Mouse (Mus musculus): ENCODE results near the gene Ldb1. TPM values are rescaled to one million over a fixed set of nuclear protein-coding genes. Genes with fewer than 3 reads are reported as not detected.

Ldb1 gene
- polyA plus RNA-seq, 1 experiment from 2014 or later, result 93.1 TPM

DNA sequence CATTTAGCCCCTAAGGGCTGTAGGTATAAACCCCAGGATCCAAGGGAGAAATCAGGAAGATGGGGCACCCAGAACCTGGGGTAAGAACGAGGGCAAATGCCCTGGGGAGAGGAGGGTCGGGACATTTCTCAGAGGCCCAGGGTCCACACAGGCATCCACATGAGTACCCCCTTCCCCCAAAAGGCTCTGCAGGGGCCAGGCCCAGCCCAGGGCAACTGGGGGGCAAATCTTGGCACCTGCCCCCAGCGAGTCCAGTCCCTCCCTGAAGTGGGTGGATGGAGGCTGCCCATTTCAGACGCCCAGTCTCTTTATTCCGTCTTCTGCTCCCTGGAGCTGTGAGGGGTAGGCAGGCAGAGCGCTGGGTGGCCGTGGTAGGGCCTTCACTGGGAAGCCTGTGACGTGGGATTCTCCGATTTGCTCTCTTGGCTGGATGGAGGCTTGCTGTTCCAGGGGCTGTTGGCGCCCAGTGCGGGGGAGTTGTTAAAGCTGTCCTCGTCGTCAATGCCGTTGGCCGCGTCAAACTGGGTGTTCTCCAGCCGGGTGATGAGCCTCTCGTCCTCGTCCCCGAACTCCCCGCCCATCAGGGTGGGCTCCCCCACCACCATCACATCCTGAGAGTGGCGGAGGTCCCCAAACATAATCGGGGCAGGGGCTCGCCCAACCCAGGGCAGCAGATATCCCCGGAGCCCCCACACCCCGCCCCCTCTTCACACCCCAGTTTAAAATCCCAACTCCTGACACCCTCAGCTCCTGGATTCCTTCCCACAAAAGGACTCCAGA, 12.1 kb downstream of the Ldb1 start:
- WGBS, result 90% methylated on average over 26 of the region's 26 CpGs
- Histone ChIP-seq H3K36me3 (ENCODE audit: control insufficient read depth, insufficient read depth, low read length) (peaks cover 46% of the 10 kb centered on the region), H3K4me1 (ENCODE audit: control insufficient read depth, insufficient read depth, low read length) (peaks cover 17% of the 10 kb centered on the region), H3K9me3 (ENCODE audit: control insufficient read depth, low read length) (no peaks in the 10 kb centered on the region), H3K4me2 (ENCODE audit: low read depth, low read length) (no peak overlapping the region), H3K27me3 (ENCODE audit: control insufficient read depth, insufficient read depth, low read length) (no peaks in the 10 kb centered on the region), H3K27ac (ENCODE audit: low read depth, low read length) (no peak overlapping the region), H3K4me3 (ENCODE audit: low read depth, low read length) (no peak overlapping the region), H3K9ac (replicated peaks; ENCODE audit: low read depth, low read length) (no peak overlapping the region)
- ATAC-seq (ENCODE audit: low read depth), result no peak

DNA sequence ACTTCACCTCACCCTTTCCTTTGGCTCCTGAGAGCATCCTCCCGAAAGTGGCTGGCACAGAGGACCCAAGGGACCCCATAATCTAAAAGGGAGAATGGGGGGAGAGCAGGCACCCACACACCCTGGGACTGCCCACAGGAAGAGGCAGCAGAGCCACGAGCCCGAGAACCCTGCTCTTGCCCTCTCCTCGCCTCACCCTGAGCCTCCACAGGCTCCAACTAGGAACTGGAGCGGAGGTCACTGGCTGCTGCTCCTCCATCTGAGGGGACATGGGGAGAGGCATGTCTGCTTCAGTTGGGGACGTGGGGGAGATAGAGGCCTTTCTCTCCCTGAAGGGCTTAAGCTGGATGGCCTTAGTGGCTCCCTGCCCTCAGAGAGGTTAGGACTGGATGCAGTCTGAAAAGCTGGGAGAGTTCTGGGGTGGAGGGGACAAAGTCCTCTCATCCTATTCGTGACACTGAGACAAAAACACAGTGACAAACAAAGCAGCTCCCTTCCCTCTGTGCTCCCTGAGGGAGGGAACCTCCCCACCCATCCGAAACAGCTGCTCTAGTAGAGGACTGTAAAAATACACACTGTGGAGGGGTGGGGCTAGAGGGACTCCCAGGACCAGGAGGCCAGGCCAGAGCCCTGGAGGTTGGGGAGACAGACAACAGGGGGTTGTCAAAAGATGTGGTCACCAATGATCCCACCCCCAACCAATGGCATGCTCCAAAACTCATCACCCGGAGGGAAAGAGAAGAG, 13.2 kb downstream of the Ldb1 start:
- Histone ChIP-seq H3K4me1 (ENCODE audit: control insufficient read depth, insufficient read depth, low read length) (peaks cover 6% of the 10 kb centered on the region), H3K9me3 (ENCODE audit: control insufficient read depth, low read length) (no peaks in the 10 kb centered on the region), H3K9ac (replicated peaks; ENCODE audit: low read depth, low read length) (no peak overlapping the region), H3K27me3 (ENCODE audit: control insufficient read depth, insufficient read depth, low read length) (no peaks in the 10 kb centered on the region), H3K27ac (ENCODE audit: low read depth, low read length) (no peak overlapping the region), H3K36me3 (ENCODE audit: control insufficient read depth, insufficient read depth, low read length) (peaks cover 46% of the 10 kb centered on the region), H3K4me3 (ENCODE audit: low read depth, low read length) (no peak overlapping the region), H3K4me2 (ENCODE audit: low read depth, low read length) (no peak overlapping the region)
- 74% methylated on average over 9 of the region's 9 CpGs for WGBS
- no peak for ATAC-seq (ENCODE audit: low read depth)

DNA sequence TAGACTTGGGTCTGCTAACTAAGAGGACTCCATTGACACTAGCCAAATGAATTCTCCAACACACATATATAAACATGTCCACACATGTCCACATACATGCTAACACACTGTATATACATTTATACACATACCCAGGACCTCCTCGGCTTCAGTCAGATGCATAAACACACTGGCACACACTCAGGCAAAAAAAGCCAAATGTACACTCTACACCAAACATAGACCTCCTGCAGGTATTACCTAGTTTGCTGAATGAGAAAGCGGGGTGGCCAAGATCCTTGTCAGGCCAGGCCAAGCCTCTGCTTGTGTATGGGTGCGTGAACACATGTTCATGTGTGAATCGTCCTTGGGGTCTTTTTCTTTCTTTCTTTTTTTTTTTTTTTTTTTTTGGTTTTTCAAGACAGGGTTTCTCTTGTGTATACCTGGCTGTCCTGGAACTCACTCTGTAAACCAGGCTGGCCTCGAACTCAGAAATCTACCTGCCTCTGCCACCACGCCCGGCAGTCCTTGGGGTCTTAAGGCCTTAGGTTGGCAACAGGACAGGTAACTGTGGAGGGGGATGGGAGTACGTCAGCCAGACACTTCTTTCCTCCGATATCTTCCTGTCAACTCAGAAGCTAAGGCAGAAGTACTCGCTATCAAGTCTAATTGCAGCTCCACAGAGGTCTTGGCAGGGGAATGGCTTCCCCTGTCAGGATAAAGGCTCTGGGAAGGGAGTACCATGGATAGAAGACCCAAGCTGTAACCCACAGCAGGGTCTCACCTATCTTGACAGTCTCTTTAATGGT, 14.6 kb downstream of the Ldb1 start:
- Histone ChIP-seq H3K9ac (replicated peaks; ENCODE audit: low read depth, low read length) (no peak overlapping the region), H3K36me3 (ENCODE audit: control insufficient read depth, insufficient read depth, low read length) (peaks cover 37% of the 10 kb centered on the region), H3K4me2 (ENCODE audit: low read depth, low read length) (no peak overlapping the region), H3K4me1 (ENCODE audit: control insufficient read depth, insufficient read depth, low read length) (no peaks in the 10 kb centered on the region), H3K27me3 (ENCODE audit: control insufficient read depth, insufficient read depth, low read length) (no peaks in the 10 kb centered on the region), H3K27ac (ENCODE audit: low read depth, low read length) (no peak overlapping the region), H3K4me3 (ENCODE audit: low read depth, low read length) (no peak overlapping the region), H3K9me3 (ENCODE audit: control insufficient read depth, low read length) (no peaks in the 10 kb centered on the region)
- ATAC-seq (ENCODE audit: low read depth), result no peak
- 95% methylated on average over 10 of the region's 10 CpGs for WGBS

DNA sequence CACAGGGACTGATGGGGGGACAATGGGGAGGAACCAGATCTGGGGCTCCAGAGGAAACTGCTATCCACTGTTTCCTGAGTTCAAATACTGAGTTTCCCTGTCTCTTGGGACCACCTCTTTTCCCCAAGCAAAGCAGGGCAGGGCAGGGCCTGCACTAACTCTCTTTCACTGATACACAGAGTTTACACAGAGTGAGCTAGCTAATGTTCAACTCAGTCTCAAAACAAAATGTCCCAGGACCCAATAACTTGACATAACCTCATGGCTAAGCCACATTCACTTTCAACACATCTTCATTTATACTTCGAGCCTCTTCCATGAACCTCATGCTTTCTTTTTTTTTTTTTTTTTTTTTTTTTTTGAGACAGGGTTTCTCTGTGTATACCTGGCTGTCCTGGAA, 15.4 kb downstream of the Ldb1 start:
- 94% methylated on average over 1 of the region's 1 CpGs for whole genome bisulfite sequencing
- Histone ChIP-seq H3K9ac (replicated peaks; ENCODE audit: low read depth, low read length) (no peak overlapping the region), H3K4me2 (ENCODE audit: low read depth, low read length) (no peak overlapping the region)

GRCm38 (mm10) chr19:46028747-46029320, 16.2 kb downstream of the Ldb1 start:
- H3K27me3 ChIP-seq (ENCODE audit: control insufficient read depth, insufficient read depth, low read length), result no peaks in the 10 kb centered on the region
- H3K9ac ChIP-seq (replicated peaks; ENCODE audit: low read depth, low read length), result no peak overlapping the region
- H3K9me3 ChIP-seq (ENCODE audit: control insufficient read depth, low read length), result no peaks in the 10 kb centered on the region
- WGBS, result 77% methylated on average over 11 of the region's 11 CpGs
- no peaks in the 10 kb centered on the region for H3K4me1 ChIP-seq (ENCODE audit: control insufficient read depth, insufficient read depth, low read length)
- peaks cover 23% of the 10 kb centered on the region for H3K36me3 ChIP-seq (ENCODE audit: control insufficient read depth, insufficient read depth, low read length)
- H3K27ac ChIP-seq (ENCODE audit: low read depth, low read length), result no peak overlapping the region
- no peak overlapping the region for H3K4me2 ChIP-seq (ENCODE audit: low read depth, low read length)
- no peak for ATAC-seq (ENCODE audit: low read depth)
- no peak overlapping the region for H3K4me3 ChIP-seq (ENCODE audit: low read depth, low read length)

More for the DNA sequence above, 15.4 kb downstream of the Ldb1 start:
- Histone ChIP-seq H3K4me1 (ENCODE audit: control insufficient read depth, insufficient read depth, low read length) (no peaks in the 10 kb centered on the region), H3K4me3 (ENCODE audit: low read depth, low read length) (no peak overlapping the region), H3K27ac (ENCODE audit: low read depth, low read length) (no peak overlapping the region), H3K9me3 (ENCODE audit: control insufficient read depth, low read length) (no peaks in the 10 kb centered on the region), H3K27me3 (ENCODE audit: control insufficient read depth, insufficient read depth, low read length) (no peaks in the 10 kb centered on the region), H3K36me3 (ENCODE audit: control insufficient read depth, insufficient read depth, low read length) (peaks cover 31% of the 10 kb centered on the region)
- ATAC-seq (ENCODE audit: low read depth), result no peak

- peaks cover under 1% of the 10 kb centered on the region; the same call in 1 of the 2 replicates for H3K36me3 ChIP-seq (ENCODE audit: control insufficient read depth, insufficient read depth, low read length)
- no peak overlapping the region for H3K27ac ChIP-seq (ENCODE audit: low read depth, low read length)
- no peaks in the 10 kb centered on the region for H3K9me3 ChIP-seq (ENCODE audit: control insufficient read depth, low read length)
- ATAC-seq (ENCODE audit: low read depth), result no peak
- H3K4me3 ChIP-seq (ENCODE audit: low read depth, low read length), result no peak overlapping the region
- H3K4me1 ChIP-seq (ENCODE audit: control insufficient read depth, insufficient read depth, low read length), result no peaks in the 10 kb centered on the region
- no peak overlapping the region for H3K9ac ChIP-seq (replicated peaks; ENCODE audit: low read depth, low read length)
- H3K27me3 ChIP-seq (ENCODE audit: control insufficient read depth, insufficient read depth, low read length), result no peaks in the 10 kb centered on the region
- 67% methylated on average over 8 of the region's 8 CpGs for WGBS
- no peak overlapping the region for H3K4me2 ChIP-seq (ENCODE audit: low read depth, low read length)
Measured at GRCm38 (mm10) chr19:46026567-46026966, 18.4 kb downstream of the Ldb1 start.

- H3K4me3 ChIP-seq (ENCODE audit: low read depth, low read length), result no peak overlapping the region
Measured at GRCm38 (mm10) chr19:46024959-46025358, 20.1 kb downstream of the Ldb1 start.

GRCm38 (mm10) chr19:46016023-46016422, 29.0 kb downstream of the Ldb1 start:
- no peak overlapping the region for H3K4me2 ChIP-seq (ENCODE audit: low read depth, low read length)
- H3K36me3 ChIP-seq (ENCODE audit: control insufficient read depth, insufficient read depth, low read length), result no peaks in the 10 kb centered on the region
- H3K4me1 ChIP-seq (ENCODE audit: control insufficient read depth, insufficient read depth, low read length), result no peaks in the 10 kb centered on the region
- ATAC-seq (ENCODE audit: low read depth), result no peak
- H3K27me3 ChIP-seq (ENCODE audit: control insufficient read depth, insufficient read depth, low read length), result no peaks in the 10 kb centered on the region
- no peak overlapping the region for H3K9ac ChIP-seq (replicated peaks; ENCODE audit: low read depth, low read length)
- no peak overlapping the region for H3K4me3 ChIP-seq (ENCODE audit: low read depth, low read length)
- H3K27ac ChIP-seq (ENCODE audit: low read depth, low read length), result no peak overlapping the region
- WGBS, result 89% methylated on average over 2 of the region's 2 CpGs
- H3K9me3 ChIP-seq (ENCODE audit: control insufficient read depth, low read length), result no peaks in the 10 kb centered on the region

More at GRCm38 (mm10) chr19:46024959-46025358, 20.1 kb downstream of the Ldb1 start:
- Histone ChIP-seq H3K27ac (ENCODE audit: low read depth, low read length) (no peak overlapping the region), H3K4me2 (ENCODE audit: low read depth, low read length) (no peak overlapping the region), H3K9ac (replicated peaks; ENCODE audit: low read depth, low read length) (no peak overlapping the region), H3K36me3 (ENCODE audit: control insufficient read depth, insufficient read depth, low read length) (no peaks in the 10 kb centered on the region), H3K9me3 (ENCODE audit: control insufficient read depth, low read length) (no peaks in the 10 kb centered on the region), H3K27me3 (ENCODE audit: control insufficient read depth, insufficient read depth, low read length) (no peaks in the 10 kb centered on the region), H3K4me1 (ENCODE audit: control insufficient read depth, insufficient read depth, low read length) (no peaks in the 10 kb centered on the region)
- 83% methylated on average over 6 of the region's 6 CpGs for WGBS
- ATAC-seq (ENCODE audit: low read depth), result no peak

All from neural tube, embryonic 14.5 days (tissue).